Mouse (Mus musculus) neural tube, embryonic 15.5 days (tissue): ENCODE measurements around the gene Olfr156. TPM values are rescaled to one million over a fixed set of nuclear protein-coding genes. Genes with fewer than 3 reads are reported as not detected.
A peak's percentile ranks its signal among the peaks of the same experiment; 100 is the strongest.

Experiments used
- ATAC-seq: fragments of 200-750 bp; cut with Nextera tagmentation; 2 replicates; pipeline ENCODE4 v1.8.0; 2017; ENCODE audit warnings: mild to moderate bottlenecking, moderate TSS enrichment, moderate library complexity; ENCODE audit not compliant: low FRiP score
- H3K27ac ChIP-seq: fragments of 300-500 bp; sonication (generic); replicated peaks from 2 replicates; pipeline ENCODE4 v1.5.1; 2015; ENCODE audit warnings: mild to moderate bottlenecking, inconsistent platforms
- H3K27me3 ChIP-seq: fragments of 300-500 bp; sonication (generic); replicated peaks from 2 replicates; pipeline ENCODE4 v1.6.1; 2015; ENCODE audit warnings: inconsistent platforms
- H3K36me3 ChIP-seq: fragments of 300-500 bp; sonication (generic); 2 replicates; pipeline ENCODE4 v1.6.1; 2015; ENCODE audit warnings: inconsistent platforms
- H3K4me1 ChIP-seq: fragments of 300-500 bp; sonication (generic); 2 replicates; pipeline ENCODE4 v1.6.1; 2015; ENCODE audit warnings: inconsistent platforms
- H3K4me2 ChIP-seq: fragments of 300-500 bp; sonication (generic); 2 replicates; pipeline ENCODE4 v1.6.1; 2015; ENCODE audit warnings: inconsistent platforms, mild to moderate bottlenecking, moderate library complexity
- H3K4me3 ChIP-seq: fragments of 300-500 bp; sonication (generic); replicated peaks from 2 replicates; pipeline ENCODE4 v1.5.1; 2015; ENCODE audit warnings: mild to moderate bottlenecking, inconsistent platforms
- H3K9ac ChIP-seq: fragments of 300-500 bp; sonication (generic); replicated peaks from 2 replicates; pipeline ENCODE4 v1.6.1; 2015; ENCODE audit warnings: mild to moderate bottlenecking, inconsistent platforms
- H3K9me3 ChIP-seq: fragments of 300-500 bp; sonication (generic); replicated peaks from 2 replicates; pipeline ENCODE4 v1.6.1; 2016; ENCODE audit warnings: inconsistent platforms
- WGBS: fragments of 180-500 bp; shearing (Covaris S2); methylation state at CpG from one replicate; pipeline ENCODE4 v1.1.7; 2015; ENCODE audit warnings: mixed read lengths; 5-methylcytosine and 5-hydroxymethylcytosine counted together
- polyA plus RNA-seq: library from polyadenylated mRNA; unstranded; fragments of >200 nt; fragmentation: Nextera tagmentation; extraction: Ambion mirVana; gene quantifications from 2 replicates; pipeline ENCODE4 v1.2.1, GENCODE M21; 2015

Gene Olfr156
- polyA plus RNA-seq, result not detected in 2 replicates

GRCm38 (mm10) chr4:43823845-43824337 lies at the start of gene Olfr156:
Gene Olfr156, minus strand, starts transcription at chr4:43823895.
- 15% methylated on average over 7 of the region's 7 CpGs for WGBS
- Histone ChIP-seq H3K4me1 (no peaks in the 10 kb centered on the region), H3K4me3 (no peak within 1 kb of the TSS), H3K9ac (no peak within 1 kb of the TSS), H3K27ac (no peak within 1 kb of the TSS), H3K36me3 (no peaks in the 10 kb centered on the region), H3K4me2 (no peak within 1 kb of the TSS), H3K27me3 (no peaks in the 10 kb centered on the region), H3K9me3 (no peaks in the 10 kb centered on the region)
- no peak for ATAC-seq

DNA sequence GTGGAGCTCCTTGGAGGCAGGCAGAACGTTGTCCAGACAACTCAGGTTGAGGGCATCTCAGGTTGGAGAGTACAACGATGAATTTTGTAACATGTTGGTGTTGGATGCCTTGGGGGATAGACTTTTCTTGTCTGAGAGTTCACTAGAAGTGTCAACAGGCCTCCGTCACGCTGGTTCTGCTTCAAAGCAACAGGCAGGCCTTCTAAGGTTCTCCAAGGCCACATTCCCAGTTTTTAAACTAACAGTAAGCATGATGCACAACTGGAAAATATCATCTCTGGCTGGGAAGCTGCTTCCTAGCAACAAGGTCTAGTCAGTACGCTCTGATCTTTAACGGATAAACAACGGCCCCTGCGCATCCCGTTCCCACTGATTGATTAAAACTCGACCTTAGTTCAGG lies 46.1 kb upstream of the Olfr156 start:
- H3K9me3 ChIP-seq, result no peaks in the 10 kb centered on the region
- WGBS, result 93% methylated on average over 10 of the region's 10 CpGs

DNA sequence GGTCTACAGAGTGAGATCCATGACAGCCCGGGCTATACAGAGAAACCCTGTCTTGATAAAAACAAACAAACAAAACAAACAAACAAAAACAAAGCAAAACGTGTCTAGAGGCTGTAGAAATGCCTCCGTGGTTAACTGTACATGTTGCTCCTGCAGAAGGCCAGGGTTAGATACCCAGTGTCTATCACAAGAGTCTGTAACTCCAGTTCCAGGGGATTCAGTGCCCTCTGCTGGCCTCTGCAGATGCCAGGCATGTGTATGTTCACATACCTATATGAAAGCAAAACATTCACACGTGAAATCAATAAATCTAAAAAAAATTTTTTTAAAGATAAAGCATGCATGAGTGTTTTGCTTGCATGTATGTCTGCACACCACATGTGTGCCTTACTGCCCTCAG lies 39.6 kb upstream of the Olfr156 start:
- no peaks in the 10 kb centered on the region for H3K9me3 ChIP-seq
- ATAC-seq, result no peak
- H3K36me3 ChIP-seq, result no peaks in the 10 kb centered on the region
- no peak overlapping the region for H3K9ac ChIP-seq
- H3K4me1 ChIP-seq, result no peaks in the 10 kb centered on the region
- H3K27me3 ChIP-seq, result no peaks in the 10 kb centered on the region
- no peak overlapping the region for H3K4me2 ChIP-seq
- 68% methylated on average over 4 of the region's 4 CpGs for WGBS
- H3K4me3 ChIP-seq, result no peak overlapping the region
- no peak overlapping the region for H3K27ac ChIP-seq

More for the DNA sequence above, 46.1 kb upstream of the Olfr156 start:
- H3K4me2 ChIP-seq, result no peak overlapping the region
- H3K4me3 ChIP-seq, result no peak overlapping the region
- H3K36me3 ChIP-seq, result no peaks in the 10 kb centered on the region
- no peaks in the 10 kb centered on the region for H3K27me3 ChIP-seq
- H3K4me1 ChIP-seq, result peaks cover 4% of the 10 kb centered on the region
- no peak for ATAC-seq
- H3K9ac ChIP-seq, result no peak overlapping the region
- no peak overlapping the region for H3K27ac ChIP-seq

GRCm38 (mm10) chr4:43860744-43861519 lies 37.2 kb upstream of the Olfr156 start:
- Histone ChIP-seq H3K27me3 (no peaks in the 10 kb centered on the region), H3K9ac (no peak overlapping the region), H3K4me3 (no peak overlapping the region), H3K27ac (no peak overlapping the region), H3K36me3 (no peaks in the 10 kb centered on the region), H3K4me2 (no peak overlapping the region), H3K9me3 (no peaks in the 10 kb centered on the region), H3K4me1 (no peaks in the 10 kb centered on the region)
- 17% methylated on average over 14 of the region's 14 CpGs for WGBS
- peak; percentile 31; the same call in 1 of the 2 replicates for ATAC-seq

GRCm38 (mm10) chr4:43859886-43860285 lies 36.2 kb upstream of the Olfr156 start:
- no peaks in the 10 kb centered on the region for H3K36me3 ChIP-seq
- no peak overlapping the region for H3K4me3 ChIP-seq
- no peak overlapping the region for H3K4me2 ChIP-seq
- H3K27me3 ChIP-seq, result no peaks in the 10 kb centered on the region
- no peaks in the 10 kb centered on the region for H3K9me3 ChIP-seq
- H3K27ac ChIP-seq, result no peak overlapping the region
- H3K4me1 ChIP-seq, result no peaks in the 10 kb centered on the region
- WGBS, result 81% methylated on average over 10 of the region's 10 CpGs
- ATAC-seq, result no peak
- no peak overlapping the region for H3K9ac ChIP-seq

GRCm38 (mm10) chr4:43854101-43854500 lies 30.4 kb upstream of the Olfr156 start:
- no peak overlapping the region for H3K27ac ChIP-seq
- H3K4me3 ChIP-seq, result no peak overlapping the region
- H3K9ac ChIP-seq, result no peak overlapping the region
- WGBS, result 83% methylated on average over 8 of the region's 8 CpGs
- no peak overlapping the region for H3K4me2 ChIP-seq
- no peaks in the 10 kb centered on the region for H3K4me1 ChIP-seq
- no peaks in the 10 kb centered on the region for H3K9me3 ChIP-seq
- ATAC-seq, result no peak
- H3K36me3 ChIP-seq, result no peaks in the 10 kb centered on the region
- H3K27me3 ChIP-seq, result no peaks in the 10 kb centered on the region

GRCm38 (mm10) chr4:43851265-43851664 lies 27.6 kb upstream of the Olfr156 start, which contains the start of gene Olfr155:
Gene Olfr155, plus strand, starts transcription at chr4:43851565.
- Histone ChIP-seq H3K27ac (no peak within 1 kb of the TSS), H3K27me3 (no peaks in the 10 kb centered on the region), H3K4me3 (no peak within 1 kb of the TSS), H3K36me3 (no peaks in the 10 kb centered on the region), H3K9ac (no peak within 1 kb of the TSS), H3K4me2 (no peak within 1 kb of the TSS), H3K9me3 (no peaks in the 10 kb centered on the region), H3K4me1 (0 out of 2 replicates have a peak, but pooled peaks cover 3% of the 10 kb centered on the region)
- 84% methylated on average over 6 of the region's 6 CpGs for WGBS
- ATAC-seq, result no peak

DNA sequence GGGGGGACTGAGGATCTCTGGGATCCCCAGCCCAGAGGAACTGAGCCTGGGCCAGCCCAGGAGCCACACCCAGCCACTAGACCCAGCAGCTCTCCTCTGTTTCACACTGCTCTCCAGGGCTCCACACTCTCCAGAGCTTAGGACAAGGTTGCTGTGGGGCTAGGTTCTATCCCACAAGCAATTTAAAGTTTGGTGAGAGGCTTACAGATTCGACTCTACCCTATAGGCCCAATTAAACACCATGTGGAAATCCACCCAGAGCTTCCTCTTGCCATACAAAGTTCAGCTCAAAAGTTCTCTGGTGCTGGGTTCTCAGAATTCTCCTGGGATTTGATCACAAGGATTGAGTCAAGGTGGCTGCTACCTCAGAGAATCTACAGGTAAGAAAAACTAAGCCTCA lies 16.4 kb upstream of the Olfr156 start, which contains the start of gene Olfr157:
Gene Olfr157, minus strand, starts transcription at position 101 of the 400 bp plus-strand sequence.
- Histone ChIP-seq H3K4me3 (no peak within 1 kb of the TSS), H3K4me1 (no peaks in the 10 kb centered on the region), H3K9me3 (no peaks in the 10 kb centered on the region), H3K27ac (no peak within 1 kb of the TSS), H3K36me3 (no peaks in the 10 kb centered on the region), H3K9ac (no peak within 1 kb of the TSS), H3K4me2 (no peak within 1 kb of the TSS), H3K27me3 (no peaks in the 10 kb centered on the region)
- no peak for ATAC-seq
- 84% methylated on average over 1 of the region's 1 CpGs for WGBS

DNA sequence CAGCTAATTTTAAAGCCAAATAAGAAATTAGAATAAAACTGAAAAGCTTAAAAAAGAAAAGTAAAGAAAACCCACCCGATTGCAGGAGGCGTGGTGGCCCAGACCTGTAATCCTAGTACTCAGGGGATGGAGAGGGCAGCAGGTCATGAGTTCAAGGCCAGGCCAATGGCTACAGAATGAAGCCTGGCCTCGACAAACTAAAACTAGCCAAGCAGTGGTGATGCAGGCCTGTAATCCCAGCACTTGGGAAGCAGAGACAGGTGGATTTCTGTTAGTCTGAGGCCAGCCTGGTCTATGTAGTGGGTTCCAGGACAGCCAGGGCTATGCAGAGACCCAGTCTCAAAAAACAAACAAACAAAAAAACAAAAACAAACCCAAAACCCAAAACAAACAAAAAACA lies 14.6 kb upstream of the Olfr156 start:
- no peaks in the 10 kb centered on the region for H3K9me3 ChIP-seq
- no peak overlapping the region for H3K9ac ChIP-seq
- H3K4me2 ChIP-seq, result no peak overlapping the region
- H3K27ac ChIP-seq, result no peak overlapping the region
- H3K4me3 ChIP-seq, result no peak overlapping the region
- H3K36me3 ChIP-seq, result no peaks in the 10 kb centered on the region
- ATAC-seq, result no peak
- H3K4me1 ChIP-seq, result no peaks in the 10 kb centered on the region
- 82% methylated on average over 3 of the region's 3 CpGs for WGBS
- no peaks in the 10 kb centered on the region for H3K27me3 ChIP-seq

DNA sequence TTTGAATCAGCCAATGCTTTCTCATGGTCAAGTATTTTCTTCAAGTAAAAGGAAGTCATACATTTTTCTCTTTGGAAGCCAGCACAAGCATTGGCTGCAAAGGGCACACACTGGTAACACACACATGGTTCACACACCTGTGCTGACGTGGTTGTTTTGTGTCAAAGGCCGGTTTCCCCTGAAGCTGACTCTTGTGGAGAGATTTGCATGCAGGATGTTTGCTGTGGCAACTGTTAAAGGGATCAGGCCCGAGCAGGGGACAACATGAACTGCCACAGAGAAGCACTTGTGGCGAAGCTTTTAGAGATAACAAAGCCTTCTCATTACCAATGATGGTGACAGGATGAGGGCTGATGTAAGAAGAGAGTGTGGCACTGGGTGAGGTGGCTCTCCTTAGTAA lies 11.1 kb upstream of the Olfr156 start:
- Histone ChIP-seq H3K9me3 (no peaks in the 10 kb centered on the region), H3K4me1 (no peaks in the 10 kb centered on the region), H3K4me3 (no peak overlapping the region), H3K36me3 (no peaks in the 10 kb centered on the region), H3K4me2 (no peak overlapping the region), H3K27me3 (no peaks in the 10 kb centered on the region), H3K27ac (no peak overlapping the region), H3K9ac (no peak overlapping the region)
- WGBS, result 78% methylated on average over 4 of the region's 4 CpGs
- ATAC-seq, result no peak

- H3K27ac ChIP-seq, result no peak overlapping the region
- H3K4me2 ChIP-seq, result no peak overlapping the region
- H3K9me3 ChIP-seq, result no peaks in the 10 kb centered on the region
- H3K4me1 ChIP-seq, result no peaks in the 10 kb centered on the region
- WGBS, result 63% methylated on average over 5 of the region's 5 CpGs
- ATAC-seq, result no peak
- no peak overlapping the region for H3K4me3 ChIP-seq
- no peaks in the 10 kb centered on the region for H3K36me3 ChIP-seq
- H3K27me3 ChIP-seq, result no peaks in the 10 kb centered on the region
- H3K9ac ChIP-seq, result no peak overlapping the region
Observed at GRCm38 (mm10) chr4:43833752-43834151, 10.1 kb upstream of the Olfr156 start.

DNA sequence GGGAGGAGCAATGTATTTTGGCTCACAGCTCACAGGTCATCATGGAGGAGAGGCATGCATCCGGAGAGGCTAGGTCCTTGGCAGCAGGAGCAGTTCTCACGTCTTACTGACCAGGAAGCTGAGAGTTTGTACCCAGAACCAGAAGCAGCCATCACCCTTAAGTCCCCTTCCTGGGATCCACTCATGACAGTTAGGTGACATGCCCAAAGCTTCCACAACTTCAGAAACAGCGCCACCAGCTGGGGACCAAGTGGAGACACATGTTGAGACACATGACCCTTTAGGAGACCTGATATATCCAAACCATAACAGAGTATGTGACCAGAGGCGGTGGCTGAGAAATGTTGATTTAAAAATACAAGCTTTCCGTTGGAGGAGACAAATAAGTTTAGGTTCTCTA lies 8.3 kb upstream of the Olfr156 start:
- Histone ChIP-seq H3K27ac (no peak overlapping the region), H3K4me3 (no peak overlapping the region), H3K4me1 (no peaks in the 10 kb centered on the region), H3K36me3 (no peaks in the 10 kb centered on the region), H3K27me3 (no peaks in the 10 kb centered on the region), H3K9ac (no peak overlapping the region), H3K9me3 (no peaks in the 10 kb centered on the region), H3K4me2 (no peak overlapping the region)
- ATAC-seq, result no peak
- WGBS, result 79% methylated on average over 5 of the region's 5 CpGs
